Mouse (Mus musculus): ENCODE results near the gene Cntd1.
A peak's percentile ranks its signal among the peaks of the same experiment; 100 is the strongest.

The Cntd1 gene

GRCm38 (mm10) chr11:101253613-101254389, 25.0 kb upstream of the Cntd1 start, which contains the start of gene Vps25:
TSS of gene Vps25 (plus strand) at chr11:101253707.
- peak in 1 of 2 experiments; percentile 84 for DNase-seq (ENCODE audit: low spot score in 2 of 2)

- DNase-seq (ENCODE audit: low spot score in 2 of 2), result no peak
These were observed 22.7 kb upstream of the Cntd1 start for GRCm38 (mm10) chr11:101255826-101256775.

GRCm38 (mm10) chr11:101259261-101259712, 19.5 kb upstream of the Cntd1 start:
- peak; percentile 55 to 79 for DNase-seq (ENCODE audit: low spot score in 2 of 2)

- DNase-seq (ENCODE audit: low spot score in 2 of 2), result no peak
These were observed 18.6 kb upstream of the Cntd1 start, which contains the start of gene Wnk4 for GRCm38 (mm10) chr11:101259948-101260825. TSS of gene Wnk4 (plus strand) at chr11:101260567.

GRCm38 (mm10) chr11:101260826-101261380, 17.9 kb upstream of the Cntd1 start:
- no peak for DNase-seq (ENCODE audit: low spot score in 2 of 2)

- no peak for DNase-seq (ENCODE audit: low spot score in 2 of 2)
These were observed 16.4 kb upstream of the Cntd1 start for GRCm38 (mm10) chr11:101262272-101262967.

GRCm38 (mm10) chr11:101263138-101263988, 15.4 kb upstream of the Cntd1 start:
- no peak for DNase-seq (ENCODE audit: low spot score in 2 of 2)

GRCm38 (mm10) chr11:101263989-101264280, 14.9 kb upstream of the Cntd1 start:
- DNase-seq (ENCODE audit: low spot score in 2 of 2), result no peak

GRCm38 (mm10) chr11:101264954-101265471, 13.8 kb upstream of the Cntd1 start:
- no peak for DNase-seq (ENCODE audit: low spot score in 2 of 2)

GRCm38 (mm10) chr11:101265906-101266305, 12.9 kb upstream of the Cntd1 start:
- no peak for DNase-seq (ENCODE audit: low spot score in 2 of 2)

GRCm38 (mm10) chr11:101269577-101270116, 9.2 kb upstream of the Cntd1 start:
- DNase-seq (ENCODE audit: low spot score in 2 of 2), result no peak

GRCm38 (mm10) chr11:101272446-101272845, 6.4 kb upstream of the Cntd1 start:
- no peak for DNase-seq (ENCODE audit: low spot score in 2 of 2)

- no peak for DNase-seq (ENCODE audit: low spot score in 2 of 2)
These were observed 3.5 kb upstream of the Cntd1 start for GRCm38 (mm10) chr11:101275309-101275708.

GRCm38 (mm10) chr11:101276319-101277070, 2.3 kb upstream of the Cntd1 start:
- no peak for DNase-seq (ENCODE audit: low spot score in 2 of 2)

- no peak for DNase-seq (ENCODE audit: low spot score in 2 of 2)
These were observed 1.2 kb upstream of the Cntd1 start for GRCm38 (mm10) chr11:101277381-101278222.

- DNase-seq (ENCODE audit: low spot score in 2 of 2), result no peak
These were observed 369 bp downstream of the Cntd1 start for GRCm38 (mm10) chr11:101279193-101279569.

- DNase-seq (ENCODE audit: low spot score in 2 of 2), result no peak
These were observed 2.0 kb downstream of the Cntd1 start for GRCm38 (mm10) chr11:101280837-101281236.

All from left cerebral cortex, adult 9 months (tissue).